Mouse (Mus musculus) brain, embryonic 14.5 days (tissue): Measurements from ENCODE around the gene Myef2. TPM values are rescaled to one million over a fixed set of nuclear protein-coding genes. Genes with fewer than 3 reads are reported as not detected.
"Not testable (repeated sequence)": the region's sequence is repeated elsewhere in the genome, so short reads cannot be mapped to it uniquely, and the experiment has no call there.

Experiments
- DNase-seq: peaks from one replicate; pipeline ENCODE4 v3.0.0-alpha.2; 2011; ENCODE audit warnings: low read depth
- CTCF ChIP-seq: fragments of 200-500 bp; IDR thresholded peaks from 2 replicates; pipeline ENCODE4 v1.5.1; 2012; ENCODE audit warnings: inconsistent platforms, mild to moderate bottlenecking, moderate library complexity, borderline replicate concordance; ENCODE audit not compliant: insufficient read depth, insufficient read length; ENCODE audit errors: extremely low read depth
- POLR2A ChIP-seq: fragments of 200-500 bp; IDR thresholded peaks from 2 replicates; pipeline ENCODE4 v1.6.1; 2012; ENCODE audit warnings: mild to moderate bottlenecking, inconsistent platforms, borderline replicate concordance; ENCODE audit not compliant: poor library complexity, insufficient read depth, insufficient read length, severe bottlenecking; ENCODE audit errors: extremely low read depth
- polyA plus RNA-seq: library from polyadenylated mRNA; depleted of rRNA; stranded (reverse); fragments of >200 nt; gene quantifications from 2 replicates; pipeline ENCODE4 v1.2.3, GENCODE M21; 2012

Myef2 gene
- polyA plus RNA-seq, 1 experiment: 175 TPM

DNA sequence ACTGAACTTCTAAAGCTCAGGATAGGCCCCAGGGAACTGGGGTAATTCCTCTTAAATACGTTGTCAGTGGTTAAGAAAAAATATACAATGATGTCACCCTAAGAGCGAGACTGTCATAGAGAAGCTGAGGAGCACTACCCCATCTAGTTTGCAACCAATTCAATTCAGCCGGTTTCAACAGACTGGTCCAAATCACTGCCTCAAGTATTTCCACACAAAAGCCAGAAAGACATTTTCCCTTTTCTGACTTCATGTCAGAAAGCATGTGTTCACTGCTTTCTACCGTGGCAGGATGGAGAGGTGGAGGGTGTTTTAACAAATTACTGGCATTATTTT is 1.2 kb downstream of the Myef2 start:
- DNase-seq: peak; percentile 77
- TF ChIP-seq CTCF (no peak), POLR2A (no peak)

DNA sequence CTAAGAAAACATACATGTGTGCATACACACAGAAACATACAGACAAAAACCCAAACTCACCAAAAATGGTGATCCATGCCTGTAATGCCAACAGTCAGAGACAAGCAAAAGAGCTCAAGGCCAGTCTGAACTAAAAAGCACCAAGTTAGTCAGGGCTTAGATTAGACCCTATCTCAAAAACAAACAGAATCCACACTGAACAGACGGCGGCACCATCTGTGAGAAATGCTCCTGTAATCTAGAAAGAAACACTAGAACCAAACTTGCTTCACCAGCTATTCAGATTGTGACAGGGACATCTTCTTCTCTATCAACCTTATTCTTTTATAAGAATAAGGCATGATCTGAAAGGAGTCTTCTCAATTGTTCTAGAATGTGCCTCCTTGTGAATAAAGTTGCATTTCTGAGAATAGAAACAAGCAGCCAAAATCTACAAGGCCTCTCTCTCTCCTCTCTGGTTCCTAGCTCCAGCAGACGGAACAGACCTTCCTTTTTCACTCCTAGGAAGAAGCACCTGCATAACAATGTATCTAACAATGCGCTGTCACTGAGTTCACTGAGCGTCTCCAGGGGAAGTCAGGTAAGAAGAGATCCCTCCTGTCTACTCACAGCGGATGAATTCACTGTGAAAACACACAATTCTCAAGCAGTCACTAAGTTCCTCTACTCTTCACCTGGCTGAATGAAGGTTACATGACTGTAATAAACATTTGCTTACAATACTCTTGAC is 3.9 kb downstream of the Myef2 start:
- TF ChIP-seq CTCF (no peak), POLR2A (no peak)

DNA sequence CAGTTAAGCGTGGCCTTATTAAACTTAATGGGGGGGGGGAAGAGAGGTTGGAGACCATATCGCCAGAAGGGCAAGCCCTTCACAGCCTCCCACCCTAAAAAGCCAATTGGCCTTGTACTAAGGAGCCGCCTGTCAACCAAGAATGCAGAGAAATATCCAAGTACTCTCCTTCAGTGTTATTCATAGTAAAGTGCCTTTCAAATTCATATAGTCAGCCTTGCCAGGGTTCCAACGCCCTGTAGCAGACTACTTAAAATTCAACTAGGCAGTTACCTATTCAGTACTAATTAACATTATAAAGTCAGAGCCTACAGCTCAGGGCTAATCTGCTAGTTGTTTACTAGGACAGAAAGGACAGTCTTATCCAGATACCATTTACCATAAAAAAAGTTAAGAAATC is 16.9 kb downstream of the Myef2 start:
- DNase-seq: not testable (repeated sequence)

More for the DNA sequence above, 3.9 kb downstream of the Myef2 start:
- no peak for DNase-seq

DNA sequence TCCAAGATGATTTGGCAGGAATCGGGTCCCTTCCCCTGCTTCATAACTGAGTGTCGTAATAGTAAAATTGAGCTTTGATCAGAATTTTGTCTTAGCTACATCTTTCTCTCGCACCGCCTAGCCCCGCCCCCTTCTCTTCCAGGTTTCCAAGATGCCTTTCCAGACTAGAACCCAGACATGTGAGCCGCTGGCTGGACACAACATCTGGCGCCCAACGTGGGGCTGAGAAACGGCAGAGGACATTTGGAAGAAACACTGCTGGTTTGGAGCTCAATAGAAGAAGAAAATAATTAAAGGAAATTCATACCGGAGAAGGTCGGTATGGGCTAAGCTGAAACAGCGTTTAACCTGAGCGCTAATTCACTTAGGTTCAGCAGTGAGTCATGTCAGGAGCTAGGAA is 19.0 kb downstream of the Myef2 start:
- DNase-seq: not testable (repeated sequence)

GRCm38 (mm10) chr2:125092123-125092522 is 31.3 kb downstream of the Myef2 start:
- not testable (repeated sequence) for DNase-seq

DNA sequence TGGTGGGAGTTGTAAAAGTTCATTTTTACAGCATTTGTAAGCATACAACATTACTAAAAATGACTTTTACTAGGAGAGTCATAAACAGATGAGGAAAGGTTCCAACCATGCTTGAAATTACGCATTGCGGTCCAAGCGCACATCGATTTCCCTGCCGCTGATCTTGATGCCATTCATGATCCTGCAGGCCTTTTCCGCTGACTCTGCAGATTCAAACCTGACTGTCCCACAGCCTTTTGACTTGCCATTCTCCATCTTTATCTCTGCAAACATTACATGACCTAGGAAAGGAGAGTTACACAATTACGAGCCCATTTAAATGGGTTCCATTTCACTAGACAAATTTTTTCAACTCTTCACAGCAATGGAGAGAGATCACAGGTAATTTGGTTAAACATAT is 34.7 kb downstream of the Myef2 start:
- no peak for DNase-seq
- TF ChIP-seq POLR2A (no peak), CTCF (no peak)

GRCm38 (mm10) chr2:125083879-125084278 is 39.6 kb downstream of the Myef2 start:
- TF ChIP-seq CTCF (no peak), POLR2A (no peak)
- DNase-seq: no peak

DNA sequence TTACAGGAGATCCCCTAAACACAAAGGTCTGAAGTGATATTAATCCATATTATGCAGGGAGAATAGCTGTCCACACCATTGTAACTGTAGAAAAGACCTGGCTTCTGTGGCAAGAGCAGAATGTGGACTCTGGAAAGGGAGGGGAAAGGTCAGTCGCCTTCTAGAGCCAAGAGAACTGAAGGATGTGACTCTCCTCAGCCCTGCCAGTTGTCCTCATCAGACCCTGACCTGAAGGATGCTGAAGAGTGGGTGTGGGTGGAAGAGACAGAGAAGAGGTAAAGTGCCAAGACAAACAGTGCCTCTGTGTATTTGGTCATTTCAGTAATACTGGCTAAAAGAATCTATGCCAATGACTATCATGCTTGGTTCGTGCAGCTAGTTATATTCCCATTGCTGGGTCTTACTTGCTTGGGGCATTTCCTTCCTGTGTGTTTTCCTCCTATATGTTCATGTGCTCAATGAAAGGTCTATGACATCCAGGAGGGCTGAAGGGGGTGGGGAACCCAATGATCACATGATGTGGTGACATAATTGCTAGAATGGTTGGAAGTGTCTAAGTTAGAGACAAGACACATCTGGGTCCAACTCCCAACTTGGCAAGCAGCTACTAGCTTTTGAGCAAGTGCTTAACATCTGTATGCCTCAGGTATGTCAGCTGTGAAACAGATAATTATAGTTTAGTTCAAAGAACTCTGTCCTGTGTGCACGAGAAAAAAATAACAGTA is 50.2 kb downstream of the Myef2 start:
- TF ChIP-seq CTCF: no peak
- no peak for TF ChIP-seq POLR2A
- DNase-seq: no peak

DNA sequence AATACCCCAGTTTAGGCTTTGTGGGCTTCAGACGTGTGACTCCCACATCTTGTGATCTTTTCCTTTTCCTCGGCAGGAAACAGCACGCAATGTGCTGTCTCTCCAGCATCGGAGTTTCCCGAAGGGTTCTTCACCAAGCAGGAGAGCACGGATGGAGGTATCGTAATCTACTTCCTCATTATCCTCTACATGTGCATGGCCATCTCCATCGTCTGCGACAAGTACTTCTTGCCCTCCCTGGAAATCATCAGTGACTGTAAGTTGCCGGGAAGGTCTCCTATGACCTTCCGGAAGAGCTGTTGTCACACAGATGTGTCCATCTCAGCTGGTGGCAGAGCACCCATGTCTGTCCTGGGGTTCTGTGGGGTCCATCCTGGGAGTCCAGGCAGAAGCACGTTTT is 54.8 kb downstream of the Myef2 start:
- TF ChIP-seq CTCF: no peak
- TF ChIP-seq POLR2A: no peak
- DNase-seq: no peak

- no peak for DNase-seq
- no peak for TF ChIP-seq CTCF
- TF ChIP-seq POLR2A: no peak
These were observed 55.6 kb downstream of the Myef2 start, which contains the start of gene Slc24a5 for GRCm38 (mm10) chr2:125067894-125068293. Slc24a5 (plus strand) TSS chr2:125068124.

GRCm38 (mm10) chr2:125067373-125067772 is 56.1 kb downstream of the Myef2 start:
- TF ChIP-seq CTCF: no peak
- TF ChIP-seq POLR2A: no peak
- DNase-seq: peak; percentile 43

DNA sequence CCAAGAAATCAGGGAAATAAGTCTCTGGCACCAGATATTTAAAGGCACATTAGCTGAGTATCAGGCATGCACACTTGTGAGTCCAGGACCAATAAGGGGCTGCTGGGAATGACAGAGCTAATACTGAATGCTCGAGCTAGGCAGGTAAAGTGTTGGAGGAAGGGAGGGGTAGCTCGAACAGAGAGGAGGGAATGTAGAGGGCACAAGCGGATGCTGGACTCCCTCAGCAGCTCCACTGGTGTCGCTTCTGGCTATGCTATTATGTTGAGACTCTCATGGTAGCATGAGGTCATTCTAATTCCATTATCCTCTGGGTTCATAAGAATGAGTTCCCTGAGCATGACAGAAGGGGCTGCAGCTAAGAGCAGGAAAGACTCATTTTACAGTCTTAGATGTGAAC is 60.5 kb downstream of the Myef2 start:
- TF ChIP-seq POLR2A (no peak), CTCF (no peak)
- peak; percentile 34 for DNase-seq
